Comparison of ENCODE assay signal across 27 mouse cellular contexts in the genomic region with DNA sequence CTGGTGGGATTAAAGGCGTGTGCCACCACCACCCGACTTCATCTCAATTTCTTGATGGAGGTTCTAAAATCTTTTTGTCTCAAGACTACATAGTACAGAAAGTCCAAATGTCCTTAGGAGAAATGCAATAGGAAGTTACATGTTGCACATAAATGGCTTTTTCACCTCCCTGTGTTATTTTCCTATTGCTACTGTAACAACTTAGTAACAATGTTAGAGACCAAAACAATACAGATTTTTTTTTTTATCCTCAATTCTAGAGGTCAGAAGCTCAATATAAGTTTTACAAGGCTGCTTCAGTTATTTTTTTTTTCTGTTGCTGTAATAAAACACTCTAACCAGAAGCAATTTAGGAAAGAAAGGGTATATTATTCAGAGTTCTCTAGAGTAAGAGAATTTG.
"Had no signal": no experiment of that assay in that cellular context is flagged by ENCODE, and none has a peak within 500 bp of the region (broad histone marks: within the 10 kb centered on the region; RNA-seq: fewer than 3 reads in every experiment).

No protein-coding gene starts in this region.

- H3K36me3 ChIP-seq: limb, embryonic 10.5 days; limb, embryonic 12.5 days; limb, embryonic 13.5 days; limb, embryonic 15.5 days; liver, embryonic 12.5 days; liver, embryonic 13.5 days; liver, embryonic 15.5 days; lung, embryonic 15.5 days; midbrain, embryonic 10.5 days; midbrain, embryonic 12.5 days; midbrain, embryonic 13.5 days; midbrain, embryonic 15.5 days; neural tube, embryonic 12.5 days had no signal

- H3K27ac ChIP-seq: limb, embryonic 10.5 days; limb, embryonic 12.5 days; limb, embryonic 13.5 days; limb, embryonic 15.5 days; liver, embryonic 12.5 days; liver, embryonic 13.5 days; liver, embryonic 14.5 days; liver, embryonic 15.5 days; lung, embryonic 15.5 days; macrophage; midbrain, embryonic 10.5 days; midbrain, embryonic 12.5 days; midbrain, embryonic 13.5 days; midbrain, embryonic 15.5 days; neural tube, embryonic 12.5 days had no signal

- H3K27me3 ChIP-seq: limb, embryonic 12.5 days; limb, embryonic 13.5 days; limb, embryonic 15.5 days; liver, embryonic 13.5 days; liver, embryonic 15.5 days; lung, embryonic 15.5 days; megakaryocyte, embryonic 14.5 days; midbrain, embryonic 12.5 days; midbrain, embryonic 13.5 days; midbrain, embryonic 15.5 days; neural tube, embryonic 12.5 days had no signal

- H3K4me3 ChIP-seq: limb, embryonic 10.5 days; limb, embryonic 12.5 days; limb, embryonic 13.5 days; limb, embryonic 15.5 days; liver, embryonic 12.5 days; liver, embryonic 13.5 days; liver, embryonic 15.5 days; lung, embryonic 15.5 days; megakaryocyte, embryonic 14.5 days; midbrain, embryonic 10.5 days; midbrain, embryonic 12.5 days; midbrain, embryonic 13.5 days; midbrain, embryonic 15.5 days; myocyte; neural tube, embryonic 12.5 days had no signal

- H3K9me3 ChIP-seq: limb, embryonic 10.5 days; limb, embryonic 12.5 days; limb, embryonic 13.5 days; limb, embryonic 15.5 days; liver, embryonic 12.5 days; liver, embryonic 13.5 days; liver, embryonic 15.5 days; lung, embryonic 15.5 days; megakaryocyte, embryonic 14.5 days; midbrain, embryonic 10.5 days; midbrain, embryonic 12.5 days; midbrain, embryonic 13.5 days; midbrain, embryonic 15.5 days; neural tube, embryonic 12.5 days had no signal

- DNase-seq: left cerebral cortex, postnatal 4 days; liver, embryonic 13.5 days; liver, postnatal 0 days; lung, adult 18-20 months; lung, adult 2 months; lung, embryonic 14.5 days; lung, postnatal 10 days; lung, postnatal 14 days; lung, postnatal 36 days; lung, postnatal 4 days; midbrain, embryonic 14.5 days had no signal

- H3K9ac ChIP-seq: limb, embryonic 12.5 days; limb, embryonic 13.5 days; limb, embryonic 15.5 days; liver, embryonic 12.5 days; liver, embryonic 13.5 days; liver, embryonic 14.5 days; liver, embryonic 15.5 days; liver, postnatal 0 days; lung, embryonic 14.5 days; lung, embryonic 15.5 days; midbrain, embryonic 12.5 days; midbrain, embryonic 13.5 days; midbrain, embryonic 15.5 days; neural tube, embryonic 12.5 days had no signal
